Mouse (Mus musculus): Measurements from ENCODE around the gene Pklr.

DNA sequence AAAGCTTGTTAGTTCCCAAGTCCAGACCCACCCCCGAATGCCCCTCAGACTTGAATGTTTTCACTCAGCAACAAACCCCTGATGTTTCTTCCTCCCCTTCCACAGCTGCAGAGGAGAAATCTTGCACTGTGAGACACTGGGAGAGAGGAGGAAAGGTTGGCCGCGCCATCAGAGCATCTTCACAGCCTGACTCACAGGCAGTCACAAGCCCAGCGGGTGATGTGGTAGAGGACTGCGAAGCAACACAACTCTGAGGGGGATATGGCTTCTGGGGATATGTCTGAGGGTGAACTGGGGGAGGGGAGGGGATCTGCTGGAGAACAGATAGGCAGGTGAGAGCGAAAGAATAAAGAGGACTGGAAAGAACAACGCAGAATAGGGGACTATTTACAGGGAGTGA lies 22.7 kb downstream of the Pklr start:
- no peak for TF ChIP-seq EP300 (optimal IDR thresholded peaks at IDR 0.05)
- no peak for TF ChIP-seq CTCF (IDR thresholded peaks at IDR 0.05; ENCODE audit: low read depth)

Data from stomach, postnatal 0 days (tissue).